Mouse (Mus musculus) liver, embryonic 15.5 days (tissue): ENCODE measurements at regions not wholly inside any gene's neighbourhood (a gene's known extent, or its start where the extent isn't known, plus 50 kb on each side); places are given as distances from the start of the nearest gene placed in this dataset.

Source experiments
- ATAC-seq: fragments of 200-750 bp; cut with Nextera tagmentation; 2 replicates; pipeline ENCODE4 v1.8.0; 2017; ENCODE audit warnings: moderate number of reproducible peaks, mild to moderate bottlenecking, moderate library complexity; ENCODE audit not compliant: insufficient read depth
- H3K27ac ChIP-seq: fragments of 300-500 bp; sonication (generic); replicated peaks from 2 replicates; pipeline ENCODE4 v1.5.1; 2015; ENCODE audit warnings: mild to moderate bottlenecking, inconsistent platforms
- H3K27me3 ChIP-seq: fragments of 300-500 bp; sonication (generic); 2 replicates; pipeline ENCODE4 v1.6.1; 2015; ENCODE audit warnings: mild to moderate bottlenecking, inconsistent platforms
- H3K36me3 ChIP-seq: fragments of 300-500 bp; sonication (generic); replicated peaks from 2 replicates; pipeline ENCODE4 v1.6.1; 2015; ENCODE audit warnings: moderate library complexity, mild to moderate bottlenecking, inconsistent platforms
- H3K4me1 ChIP-seq: fragments of 300-500 bp; sonication (generic); replicated peaks from 2 replicates; pipeline ENCODE4 v1.6.1; 2015; ENCODE audit warnings: inconsistent platforms
- H3K4me2 ChIP-seq: fragments of 300-500 bp; sonication (generic); 2 replicates; pipeline ENCODE4 v1.6.1; 2015; ENCODE audit warnings: moderate library complexity, mild to moderate bottlenecking, inconsistent platforms
- H3K4me3 ChIP-seq: fragments of 300-500 bp; sonication (generic); replicated peaks from 2 replicates; pipeline ENCODE4 v1.5.1; 2015; ENCODE audit warnings: mild to moderate bottlenecking, inconsistent platforms
- H3K9ac ChIP-seq: fragments of 300-500 bp; sonication (generic); 2 replicates; pipeline ENCODE4 v1.6.1; 2015; ENCODE audit warnings: moderate library complexity, mild to moderate bottlenecking, inconsistent platforms
- H3K9me3 ChIP-seq: fragments of 300-500 bp; sonication (generic); replicated peaks from 2 replicates; pipeline ENCODE4 v1.6.1; 2016; ENCODE audit warnings: inconsistent platforms
- WGBS: fragments of 180-500 bp; shearing (Covaris S2); methylation state at CpG from one replicate; pipeline ENCODE4 v1.1.7; 2015; ENCODE audit warnings: mixed read lengths; ENCODE audit not compliant: insufficient replicate concordance; 5-methylcytosine and 5-hydroxymethylcytosine counted together

GRCm38 (mm10) chr4:124501785-124502184, 108.8 kb downstream of the 3100002H09Rik start:
- 62% methylated on average over 5 of the region's 5 CpGs for WGBS
- H3K4me1 ChIP-seq = no peaks in the 10 kb centered on the region
- no peak for ATAC-seq

DNA sequence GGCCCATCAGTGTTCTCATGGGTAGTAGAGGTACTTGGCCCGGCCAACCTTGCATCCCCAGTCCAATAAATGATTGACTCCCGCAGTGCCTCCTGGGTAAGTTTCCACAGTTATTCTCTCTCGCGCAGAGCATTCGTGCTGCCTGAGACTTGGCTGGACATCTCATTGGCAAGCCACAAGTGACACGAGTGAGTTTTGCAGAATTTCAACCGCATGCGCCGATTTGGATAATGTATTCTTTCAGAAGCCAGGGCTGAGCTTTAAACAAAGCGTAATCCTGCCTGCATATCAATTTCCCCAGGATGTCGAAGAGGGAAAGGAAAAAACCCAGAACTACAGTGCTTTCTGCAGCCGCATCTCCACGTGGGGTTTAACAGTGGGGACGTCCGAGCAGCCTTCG, 112.6 kb downstream of the 3100002H09Rik start:
- Histone ChIP-seq H3K36me3 (no peaks in the 10 kb centered on the region), H3K9ac (no peak overlapping the region), H3K4me1 (no peaks in the 10 kb centered on the region), H3K27me3 (no peaks in the 10 kb centered on the region; the same call in 1 of the 2 replicates), H3K4me3 (no peak overlapping the region), H3K27ac (no peak overlapping the region), H3K9me3 (no peaks in the 10 kb centered on the region), H3K4me2 (no peak overlapping the region)
- 53% methylated on average over 16 of the region's 16 CpGs for WGBS
- ATAC-seq = no peak

More at GRCm38 (mm10) chr4:124501785-124502184, 108.8 kb downstream of the 3100002H09Rik start:
- Histone ChIP-seq H3K4me3 (no peak overlapping the region), H3K27ac (no peak overlapping the region), H3K9me3 (no peaks in the 10 kb centered on the region), H3K4me2 (no peak overlapping the region), H3K36me3 (no peaks in the 10 kb centered on the region), H3K27me3 (no peaks in the 10 kb centered on the region; the same call in 1 of the 2 replicates), H3K9ac (no peak overlapping the region)

DNA sequence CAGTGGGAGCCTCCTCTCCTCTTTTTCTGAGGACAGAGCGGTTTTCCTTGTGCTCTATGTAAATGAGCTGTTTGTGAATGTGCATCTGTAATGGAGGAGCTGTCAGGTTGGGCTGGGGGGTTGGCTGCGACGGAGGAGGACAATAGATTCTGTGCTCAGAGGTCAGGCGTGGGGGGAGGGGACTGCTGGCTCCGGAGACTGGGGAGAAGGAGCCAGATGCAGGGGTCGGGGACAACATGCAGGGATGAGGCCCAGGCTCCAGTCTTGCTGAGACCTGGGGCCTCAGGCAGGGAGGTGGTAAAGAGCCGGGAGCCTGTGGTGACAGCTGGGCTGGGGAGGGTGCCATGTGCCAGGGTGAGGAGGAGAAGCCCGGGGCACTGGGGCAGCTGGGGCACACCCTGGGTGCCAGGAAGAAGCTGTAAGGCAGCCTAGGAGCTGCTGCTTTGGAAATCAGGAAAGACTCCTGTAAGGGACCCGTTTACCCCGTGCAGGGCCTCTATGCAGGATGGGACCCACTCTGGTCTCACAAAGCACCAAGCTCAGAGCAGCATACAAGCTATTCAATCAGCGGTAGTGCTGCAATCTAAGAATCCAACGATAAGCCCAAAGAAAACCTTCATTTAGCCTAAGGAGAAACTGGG, 124.5 kb downstream of the 3100002H09Rik start:
- Histone ChIP-seq H3K27ac (no peak overlapping the region), H3K36me3 (no peaks in the 10 kb centered on the region), H3K4me2 (no peak overlapping the region), H3K9ac (no peak overlapping the region), H3K4me3 (no peak overlapping the region), H3K27me3 (peaks cover 18% of the 10 kb centered on the region), H3K9me3 (no peaks in the 10 kb centered on the region), H3K4me1 (no peaks in the 10 kb centered on the region)
- no peak for ATAC-seq
- WGBS = 12% methylated on average over 12 of the region's 12 CpGs

DNA sequence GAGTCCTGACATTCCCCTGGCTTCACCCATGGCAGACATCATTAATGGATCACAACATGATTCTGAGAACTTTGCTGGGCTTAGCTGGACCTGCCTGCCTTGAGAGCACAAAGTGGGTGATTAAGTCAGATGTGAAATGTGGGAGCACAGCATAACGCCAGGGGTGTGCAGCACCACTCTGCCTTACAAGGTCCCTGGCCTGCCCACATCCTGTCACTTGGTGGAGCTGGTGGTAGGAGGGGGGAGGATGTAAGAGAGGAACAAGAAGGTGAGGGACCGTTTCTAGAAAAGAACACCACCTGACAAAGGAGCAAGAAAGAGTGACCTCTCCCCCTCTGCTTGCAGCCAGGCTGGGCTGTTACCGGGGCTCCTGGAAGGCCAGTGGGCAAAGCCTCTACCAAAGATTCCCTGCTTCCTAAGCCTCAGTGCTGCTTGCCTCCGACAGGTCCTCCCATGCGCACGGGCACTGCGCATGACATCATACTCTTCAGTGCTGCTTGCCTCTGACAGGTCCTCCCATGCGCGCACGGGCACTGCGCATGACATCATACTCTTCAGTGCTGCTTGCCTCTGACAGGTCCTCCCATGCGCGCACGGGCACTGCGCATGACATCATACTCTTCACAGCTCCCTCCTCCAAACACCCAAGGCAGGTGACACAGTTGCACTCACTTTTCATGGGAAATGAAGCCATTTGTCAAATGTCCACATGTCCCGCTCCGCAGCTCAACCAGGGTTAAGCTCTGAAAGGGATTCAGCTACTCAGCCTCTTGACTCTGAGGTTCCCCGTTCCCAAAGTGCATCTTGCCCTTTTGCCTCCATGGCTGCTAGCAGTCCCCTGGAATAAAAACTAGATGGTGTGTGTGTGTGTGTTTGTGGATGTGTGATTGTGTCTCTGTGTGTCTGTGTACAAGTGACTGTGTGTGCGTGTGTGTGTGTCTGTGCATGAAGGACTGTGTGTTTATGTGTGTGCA, 125.7 kb downstream of the 3100002H09Rik start:
- Histone ChIP-seq H3K9ac (no peak overlapping the region), H3K4me2 (no peak overlapping the region), H3K36me3 (no peaks in the 10 kb centered on the region), H3K9me3 (no peaks in the 10 kb centered on the region), H3K4me1 (no peaks in the 10 kb centered on the region), H3K27ac (no peak overlapping the region), H3K4me3 (no peak overlapping the region), H3K27me3 (peaks cover 19% of the 10 kb centered on the region)
- WGBS = 32% methylated on average over 19 of the region's 19 CpGs
- no peak for ATAC-seq

DNA sequence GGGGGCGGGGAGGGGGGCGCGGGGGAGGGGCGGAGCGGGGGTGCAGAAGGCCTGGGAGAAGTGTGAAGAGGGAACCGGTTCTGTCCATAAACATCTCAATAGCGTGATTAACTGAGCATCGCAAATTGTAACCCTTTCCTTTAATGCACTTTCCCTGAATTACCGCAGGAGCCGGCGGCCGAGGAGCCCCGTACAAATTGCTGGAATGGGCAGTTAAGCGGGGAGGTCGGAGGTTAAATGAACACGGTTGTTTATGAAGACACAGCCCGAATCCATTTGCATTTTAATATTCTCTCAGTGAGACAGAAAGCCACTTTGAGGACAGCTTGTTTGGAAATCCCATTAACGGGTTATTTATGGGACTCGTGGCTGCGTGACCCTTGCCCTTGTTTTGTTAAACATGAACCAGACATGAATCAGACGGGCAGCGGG, 132.7 kb downstream of the 3100002H09Rik start:
- H3K27ac ChIP-seq = no peak overlapping the region
- H3K9ac ChIP-seq = no peak overlapping the region
- peak overlapping the region; percentile 43 for H3K4me2 ChIP-seq
- ATAC-seq = no peak
- H3K27me3 ChIP-seq = peaks cover 58% of the 10 kb centered on the region
- no peaks in the 10 kb centered on the region for H3K36me3 ChIP-seq
- no peaks in the 10 kb centered on the region for H3K9me3 ChIP-seq
- peak overlapping the region; percentile 12; the same call in 1 of the 2 replicates for H3K4me3 ChIP-seq
- 2% methylated on average over 19 of the region's 22 CpGs for WGBS
- no peaks in the 10 kb centered on the region for H3K4me1 ChIP-seq

DNA sequence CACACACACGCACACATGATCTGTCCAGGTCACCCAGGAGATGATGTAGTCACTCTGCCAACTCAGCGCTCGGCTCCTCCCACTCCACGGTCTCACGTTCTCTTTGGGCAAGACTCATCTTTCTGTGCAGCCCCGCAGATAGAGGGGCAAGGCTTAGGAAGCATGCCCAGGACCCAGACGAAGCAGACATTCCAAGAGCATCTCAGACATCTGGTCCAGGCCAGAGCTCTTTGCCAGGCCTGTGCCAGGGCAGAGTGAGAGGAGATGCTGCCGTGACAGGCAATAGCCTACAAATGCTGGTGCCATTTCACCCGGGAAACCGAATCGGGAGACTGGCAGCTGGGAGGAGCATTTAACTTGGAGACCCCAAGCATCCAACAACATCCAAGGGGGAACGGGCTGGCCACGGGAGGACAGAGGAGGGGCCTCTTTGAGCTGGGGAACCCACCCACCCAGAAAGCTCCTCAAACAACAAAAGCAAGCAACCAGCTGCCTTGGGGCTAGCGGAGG, 133.2 kb downstream of the 3100002H09Rik start:
- Histone ChIP-seq H3K36me3 (no peaks in the 10 kb centered on the region), H3K4me3 (no peak overlapping the region), H3K9me3 (no peaks in the 10 kb centered on the region), H3K27ac (no peak overlapping the region), H3K9ac (no peak overlapping the region), H3K27me3 (peaks cover 58% of the 10 kb centered on the region), H3K4me1 (no peaks in the 10 kb centered on the region), H3K4me2 (peak overlapping the region; percentile 43)
- WGBS = 19% methylated on average over 13 of the region's 14 CpGs
- no peak for ATAC-seq

DNA sequence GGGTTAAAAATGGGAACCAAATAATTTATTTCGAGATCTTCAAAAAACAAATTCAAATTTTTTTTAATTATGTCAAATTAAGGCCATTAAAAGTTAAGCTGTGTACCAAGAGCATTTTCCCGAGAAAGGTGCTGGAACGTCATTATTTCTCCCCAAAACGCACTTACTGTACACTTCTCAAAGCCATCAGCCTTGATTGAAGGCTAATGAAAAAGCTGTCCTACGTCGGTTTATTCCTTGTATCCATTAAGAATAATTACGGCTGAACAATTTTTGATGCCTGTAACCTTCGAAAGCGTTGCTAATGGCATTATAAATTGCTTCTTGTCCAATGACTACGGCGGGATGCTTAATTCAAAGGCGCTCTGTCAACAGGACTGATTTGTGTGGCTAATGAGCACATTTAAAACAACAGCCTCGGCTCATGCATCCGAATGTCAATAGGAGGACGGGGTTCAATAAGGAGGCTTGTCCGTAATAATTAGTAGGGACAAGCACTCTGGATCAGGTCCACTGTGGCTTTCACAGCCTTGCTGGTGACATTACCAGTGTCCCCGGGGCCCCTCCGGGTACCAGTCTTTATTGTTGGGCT, 145.3 kb downstream of the 3100002H09Rik start:
- no peak for ATAC-seq
- no peak overlapping the region for H3K4me3 ChIP-seq
- no peaks in the 10 kb centered on the region for H3K4me1 ChIP-seq

DNA sequence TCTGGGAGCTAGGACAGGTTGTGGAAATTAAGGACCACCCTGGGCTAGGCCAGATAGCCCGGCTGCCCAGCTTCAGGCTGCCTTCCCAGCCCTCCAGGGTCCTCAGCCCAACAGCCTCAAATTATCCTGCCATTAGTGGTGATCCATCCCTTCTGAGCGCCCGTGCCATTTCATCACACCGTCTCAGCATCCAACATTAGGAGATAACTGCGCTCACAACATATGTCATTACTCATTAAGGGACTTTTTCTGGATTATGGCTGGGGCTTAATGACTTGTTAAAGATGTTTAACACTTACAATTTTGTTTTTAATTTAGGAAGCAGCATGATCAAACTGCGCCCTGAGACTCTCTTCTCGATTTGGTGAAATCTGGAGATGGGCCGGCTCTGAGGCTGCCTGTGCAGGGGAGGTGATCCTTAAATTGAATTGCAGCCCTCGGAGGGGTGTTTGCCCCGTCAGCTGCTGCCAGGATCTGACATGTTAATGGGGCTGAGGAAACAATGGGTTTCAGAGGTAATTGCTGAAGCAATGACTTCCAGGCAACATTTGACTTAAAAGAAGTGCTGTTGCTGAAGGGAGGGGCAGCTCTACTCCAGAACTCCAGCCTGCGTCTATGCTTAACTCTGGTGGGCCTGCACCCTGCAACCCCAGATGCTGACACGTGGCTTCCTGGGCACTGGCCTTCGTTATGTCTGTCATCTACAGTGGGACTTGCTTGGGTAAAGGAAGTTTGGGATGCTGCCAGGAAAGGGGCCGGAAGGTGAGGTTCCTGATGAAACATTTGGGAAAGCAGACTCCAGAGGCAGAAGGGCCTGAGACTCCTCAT, 154.9 kb downstream of the 3100002H09Rik start:
- 28% methylated on average over 14 of the region's 14 CpGs for WGBS

More for the DNA sequence above, 145.3 kb downstream of the 3100002H09Rik start:
- H3K9me3 ChIP-seq = no peaks in the 10 kb centered on the region
- H3K9ac ChIP-seq = no peak overlapping the region
- H3K36me3 ChIP-seq = no peaks in the 10 kb centered on the region
- WGBS = 73% methylated on average over 18 of the region's 18 CpGs
- no peaks in the 10 kb centered on the region for H3K27me3 ChIP-seq
- H3K4me2 ChIP-seq = no peak overlapping the region
- H3K27ac ChIP-seq = no peak overlapping the region

DNA sequence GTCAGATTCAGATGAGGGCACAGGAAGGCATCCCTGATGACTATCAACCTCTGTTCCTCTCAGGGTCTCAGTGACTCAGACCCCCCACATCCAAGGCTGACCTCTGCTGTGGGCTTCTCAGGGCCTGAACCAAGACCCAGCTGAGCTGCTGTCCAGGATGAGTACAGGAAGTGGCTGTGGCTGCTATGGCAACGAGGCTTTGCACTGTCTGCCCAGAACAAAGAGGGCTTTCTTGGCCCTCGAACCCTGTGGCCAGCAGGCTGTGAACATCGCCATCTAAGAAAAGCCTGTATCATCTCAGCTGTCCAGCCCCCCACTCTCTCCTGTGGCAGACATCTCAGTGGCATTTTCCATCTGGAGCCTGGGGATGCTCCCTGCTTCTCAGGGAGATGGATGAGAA, 159.5 kb downstream of the 3100002H09Rik start:
- Histone ChIP-seq H3K4me3 (no peak overlapping the region), H3K27ac (no peak overlapping the region), H3K27me3 (no peaks in the 10 kb centered on the region; the same call in 1 of the 2 replicates), H3K9me3 (no peaks in the 10 kb centered on the region), H3K36me3 (no peaks in the 10 kb centered on the region), H3K9ac (no peak overlapping the region), H3K4me2 (no peak overlapping the region), H3K4me1 (no peaks in the 10 kb centered on the region)
- 22% methylated on average over 3 of the region's 3 CpGs for WGBS
- ATAC-seq = no peak

More for the DNA sequence above, 154.9 kb downstream of the 3100002H09Rik start:
- ATAC-seq = no peak
- no peaks in the 10 kb centered on the region; the same call in 1 of the 2 replicates for H3K27me3 ChIP-seq
- no peaks in the 10 kb centered on the region for H3K9me3 ChIP-seq
- H3K27ac ChIP-seq = no peak overlapping the region
- H3K36me3 ChIP-seq = no peaks in the 10 kb centered on the region
- no peak overlapping the region for H3K4me3 ChIP-seq
- H3K4me1 ChIP-seq = no peaks in the 10 kb centered on the region
- H3K9ac ChIP-seq = no peak overlapping the region
- H3K4me2 ChIP-seq = no peak overlapping the region

DNA sequence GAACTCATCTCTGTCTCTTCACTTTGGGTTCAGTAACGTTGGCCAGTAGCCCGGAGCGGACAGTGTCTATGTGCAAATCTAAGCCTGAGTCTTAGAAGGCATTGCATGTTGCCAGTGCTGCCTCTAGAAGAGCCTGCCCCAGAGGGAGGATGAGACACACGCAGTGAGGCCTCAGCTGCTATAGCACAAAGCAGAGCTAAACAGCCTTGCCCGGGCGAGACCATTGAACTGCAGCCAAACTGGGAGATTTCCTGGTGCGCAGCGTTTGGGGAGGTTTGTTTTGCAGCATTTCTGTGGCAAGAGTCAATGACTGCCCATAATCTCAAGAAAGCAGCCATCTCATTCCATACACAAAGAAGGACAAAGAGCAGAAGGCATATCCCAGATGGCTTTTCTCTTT, 164.0 kb downstream of the 3100002H09Rik start:
- no peaks in the 10 kb centered on the region for H3K36me3 ChIP-seq
- H3K4me2 ChIP-seq = no peak overlapping the region
- H3K4me1 ChIP-seq = no peaks in the 10 kb centered on the region
- H3K9ac ChIP-seq = no peak overlapping the region
- peaks cover 39% of the 10 kb centered on the region for H3K27me3 ChIP-seq
- H3K4me3 ChIP-seq = no peak overlapping the region
- H3K9me3 ChIP-seq = no peaks in the 10 kb centered on the region
- 64% methylated on average over 8 of the region's 8 CpGs for WGBS
- no peak for ATAC-seq
- no peak overlapping the region for H3K27ac ChIP-seq
